Comparison of ENCODE assay signal across 8 mouse cellular contexts in genomic region chr9:120577133-120577651, GRCm38 (mm10). TPM values are rescaled to one million over a fixed set of nuclear protein-coding genes. Genes with fewer than 3 reads are reported as not detected.
DNase-seq lines count a peak whose midpoint lies in the region; ATAC-seq lines count a peak whose summit lies in the region.

No protein-coding gene starts in this region.

- peak overlapping the region; percentile 89 for H3K9ac ChIP-seq in intestine, embryonic 14.5 days (ENCODE audit: low read length)

- peak; percentile 84 for DNase-seq in adipocyte (ENCODE audit: low spot score)
- DNase-seq in embryo, embryonic 10 days (ENCODE audit: low spot score), result peak; percentile 97
- DNase-seq in gastrocnemius, postnatal 14 days, result peak; percentile 88
- DNase-seq in intestine, embryonic 14.5 days (ENCODE audit: low spot score), result peak; percentile 94
- DNase-seq in left cerebral cortex, postnatal 14 days (ENCODE audit: low spot score in 2 of 2), result peak; percentile 85 to 88
- peak; percentile 99 for DNase-seq in mesoderm, embryonic 11.5 days (ENCODE audit: low read depth, low spot score)
- peak; percentile 80 to 85 for DNase-seq in right cerebral cortex, postnatal 36 days (ENCODE audit: low spot score in 2 of 2)
- peak; percentile 94 for DNase-seq in yolk sac, embryonic 10.5 days (ENCODE audit: low spot score)

- peaks cover 18% of the 10 kb centered on the region for H3K4me1 ChIP-seq in intestine, embryonic 14.5 days (replicated peaks; ENCODE audit: control insufficient read depth, insufficient read depth, low read length)

- peaks cover 39% of the 10 kb centered on the region for H3K36me3 ChIP-seq in intestine, embryonic 14.5 days (ENCODE audit: control insufficient read depth, insufficient read depth, low read length)

- peak overlapping the region; percentile 67; the same call in 1 of the 2 replicates for H3K27ac ChIP-seq in intestine, embryonic 14.5 days (ENCODE audit: low read depth)

- H3K4me2 ChIP-seq in intestine, embryonic 14.5 days (ENCODE audit: low read length), result peak overlapping the region; percentile 85

- peak overlapping the region; percentile 67 for H3K4me3 ChIP-seq in intestine, embryonic 14.5 days (ENCODE audit: low read depth, low read length)

- ATAC-seq in intestine, embryonic 14.5 days (replicated peaks; ENCODE audit: low FRiP score, low TSS enrichment, low read depth), result peak; percentile 90

- WGBS in intestine, embryonic 14.5 days, result under 1% methylated on average over 43 of the region's 43 CpGs

- no peaks in the 10 kb centered on the region for H3K9me3 ChIP-seq in intestine, embryonic 14.5 days (ENCODE audit: control insufficient read depth, low read length)

- H3K27me3 ChIP-seq in intestine, embryonic 14.5 days (replicated peaks; ENCODE audit: control insufficient read depth, insufficient read depth, low read length), result no peaks in the 10 kb centered on the region

- intact Hi-C loops in gastrocnemius, postnatal 14 days (cut with DNase I; ENCODE audit: low total_unique reads), result no loop called here
- intact Hi-C loops in left cerebral cortex, postnatal 14 days (cut with DNase I), result loop anchor here (5.0 kb wide), 1 partner anchor 145 kb away; no protein-coding TSS in a partner anchor

RNA-seq across cellular contexts. Expression of gene Rpl14, which starts 5.9 kb away (rescaled TPM):
- 100 to 1,000 TPM; 386 to 432 TPM for total RNA-seq in gastrocnemius, postnatal 14 days (2021)
- polyA plus RNA-seq in intestine, embryonic 14.5 days (2014; fragmentation: Nextera tagmentation; extraction: Ambion mirVana), result 1,190 and 1,204 TPM in 2 replicates
- 100 to 1,000 TPM; 219 to 256 TPM for total RNA-seq in left cerebral cortex, postnatal 14 days (2021)

RNA-seq across cellular contexts. Expression of gene Entpd3, which starts 37.6 kb away (rescaled TPM):
- total RNA-seq in gastrocnemius, postnatal 14 days (2021), result not detected
- 3.3 and 4.0 TPM in 2 replicates for polyA plus RNA-seq in intestine, embryonic 14.5 days (2014; fragmentation: Nextera tagmentation; extraction: Ambion mirVana)
- 1 to 10 TPM; 3.1 to 4.7 TPM for total RNA-seq in left cerebral cortex, postnatal 14 days (2021)

Comparison
In these comparisons a context has a peak if more than half of its experiments do, and no peak if none do; other contexts are left out.
1. Peak in every context shown above with its lines: DNase-seq, ATAC-seq, H3K4me3 ChIP-seq and H3K27ac ChIP-seq.